Mouse (Mus musculus) common myeloid progenitor, adult 5-6 weeks (primary cell): ENCODE data around the gene Lpar1. TPM values are rescaled to one million over a fixed set of nuclear protein-coding genes. Genes with fewer than 3 reads are reported as not detected.

Experiments
- ATAC-seq: replicated peaks from 2 replicates; pipeline ENCODE4 v1.8.0; 2016; ENCODE audit warnings: low read depth, mild to moderate bottlenecking, moderate TSS enrichment, inconsistent platforms; ENCODE audit not compliant: poor library complexity, severe bottlenecking
- total RNA-seq: library from RNA; stranded (forward); fragments of 200-1000, 187-1606 nt; gene quantifications from 2 replicates; pipeline ENCODE4 v1.2.3, GENCODE M21; 2017

The Lpar1 gene
- total RNA-seq, 1 experiment from 2014 or later = 0.50 TPM

GRCm38 (mm10) chr4:58511554-58511953 is 42.1 kb downstream of the Lpar1 start:
- no peak for ATAC-seq

- ATAC-seq = no peak
Observed at GRCm38 (mm10) chr4:58508833-58509232, 44.9 kb downstream of the Lpar1 start.

DNA sequence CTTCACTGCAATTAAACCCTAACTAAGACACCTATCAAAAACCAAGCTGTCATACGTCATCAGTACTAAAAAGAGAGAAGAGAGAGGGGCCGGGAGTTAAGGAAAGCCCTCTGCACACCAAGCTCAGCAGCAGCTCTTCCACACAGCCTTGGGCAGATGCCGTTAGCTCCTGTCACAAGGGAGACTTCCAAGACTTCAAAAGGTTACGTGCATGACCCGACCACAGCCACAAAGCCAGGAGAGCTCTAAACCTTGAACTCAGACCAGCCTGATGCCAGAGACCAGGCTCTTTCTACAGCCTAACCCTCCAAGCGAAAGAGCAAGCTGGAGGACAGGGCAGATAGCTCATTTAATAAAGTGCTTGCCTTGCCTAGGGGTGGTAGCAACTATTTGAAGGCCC is 46.2 kb downstream of the Lpar1 start:
- ATAC-seq = no peak

- peak; percentile 74 for ATAC-seq
Observed at GRCm38 (mm10) chr4:58506539-58507527, 46.9 kb downstream of the Lpar1 start.

DNA sequence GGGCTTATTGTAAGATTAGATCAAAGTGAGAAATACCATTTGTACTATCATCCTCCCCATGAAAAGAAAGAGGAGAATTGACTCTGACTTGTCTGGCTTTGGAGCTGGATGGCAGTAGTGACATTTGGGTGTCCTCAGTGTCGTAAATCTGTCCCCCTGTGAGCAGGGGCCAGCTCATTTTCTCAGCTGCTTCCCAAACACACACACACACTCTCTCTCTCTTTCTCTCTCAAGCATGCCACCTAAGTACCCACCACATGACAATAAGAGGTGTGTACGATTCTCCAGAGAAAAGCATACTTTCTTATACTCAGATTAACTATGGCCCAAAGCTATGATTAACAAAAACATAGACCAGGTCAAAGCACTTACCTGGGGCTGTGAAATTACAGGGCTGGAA is 49.4 kb downstream of the Lpar1 start:
- ATAC-seq = no peak

- ATAC-seq = no peak
Observed at GRCm38 (mm10) chr4:58501012-58501777, 52.5 kb downstream of the Lpar1 start.

DNA sequence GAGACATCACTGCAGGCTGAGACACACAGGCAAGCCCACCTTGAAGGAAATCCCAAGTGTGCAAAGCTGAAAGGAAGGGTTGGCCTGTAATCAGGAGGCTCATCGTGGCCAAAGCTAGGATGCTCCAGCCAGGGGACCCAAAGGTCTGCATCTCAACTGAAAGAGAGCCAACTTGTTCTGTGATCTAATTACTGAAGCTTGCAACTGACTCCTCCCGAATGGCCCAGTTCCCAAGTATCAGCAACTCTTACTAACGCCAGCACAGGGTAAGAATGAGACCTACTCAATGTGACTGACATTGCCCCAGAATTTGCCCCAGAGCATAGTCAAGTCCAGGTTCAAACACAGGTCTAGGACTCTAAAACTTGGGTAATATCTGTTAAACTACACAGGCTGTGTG is 53.9 kb downstream of the Lpar1 start:
- no peak for ATAC-seq

- no peak for ATAC-seq
Observed at GRCm38 (mm10) chr4:58499241-58499640, 54.5 kb downstream of the Lpar1 start.

GRCm38 (mm10) chr4:58498734-58499133 is 55.0 kb downstream of the Lpar1 start:
- no peak for ATAC-seq

DNA sequence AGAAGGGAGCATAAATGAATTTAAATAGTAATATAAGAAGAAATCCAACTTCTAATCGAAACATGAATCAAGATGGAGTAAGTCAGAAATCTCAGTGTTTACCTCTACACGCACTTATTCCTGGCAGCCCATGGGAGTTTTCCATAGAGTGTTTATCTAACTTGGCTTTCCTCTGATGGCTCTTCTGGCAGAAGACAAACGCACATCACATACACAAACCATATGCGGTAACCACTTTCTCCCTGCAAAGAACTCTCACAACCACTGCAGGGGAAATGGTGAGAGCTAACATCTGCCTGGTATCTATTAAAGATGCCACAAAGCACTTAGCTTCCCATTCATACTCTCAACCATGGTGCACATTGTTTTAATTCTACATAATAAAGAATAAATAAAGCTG is 56.4 kb downstream of the Lpar1 start:
- no peak for ATAC-seq

DNA sequence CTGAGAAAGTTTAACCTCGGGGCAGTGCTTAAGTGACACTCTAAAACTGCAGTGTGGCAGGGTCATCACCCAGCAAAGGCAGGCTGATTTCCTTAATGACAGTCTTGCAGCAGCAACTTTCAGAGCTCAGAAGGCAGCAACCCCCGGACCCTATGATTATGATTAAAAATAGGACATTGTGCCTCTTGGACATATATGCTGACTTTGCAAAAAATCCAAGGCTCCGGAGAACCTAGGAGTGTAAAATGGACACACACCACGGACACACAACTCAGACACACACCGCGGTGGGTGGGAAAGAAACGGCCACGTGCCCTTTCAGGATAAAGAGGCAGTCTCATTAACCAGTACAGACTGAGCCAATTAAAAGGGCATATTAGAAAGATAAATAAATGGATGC is 57.0 kb downstream of the Lpar1 start:
- ATAC-seq = no peak

- ATAC-seq = no peak
Observed at GRCm38 (mm10) chr4:58491742-58492141, 62.0 kb downstream of the Lpar1 start.

DNA sequence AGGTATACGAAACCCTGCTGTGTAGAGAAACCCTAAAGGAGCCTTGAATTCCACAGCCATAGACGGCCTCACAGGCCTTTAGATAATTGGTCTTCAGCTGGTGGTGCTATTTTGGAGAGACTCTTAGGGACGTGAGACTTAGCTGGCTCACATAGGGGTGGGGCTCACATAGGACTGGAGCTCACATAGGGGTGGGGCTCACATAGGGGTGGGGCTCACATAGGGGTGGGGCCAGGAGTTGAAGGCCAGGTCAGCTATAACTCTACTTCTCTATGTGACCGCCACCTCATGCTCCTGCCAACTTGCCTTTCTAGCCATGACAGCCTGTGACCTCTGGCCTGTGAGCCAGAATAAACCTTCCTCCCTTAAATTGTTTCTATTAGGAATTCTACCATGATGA is 63.3 kb downstream of the Lpar1 start:
- no peak for ATAC-seq

- no peak for ATAC-seq
Observed at GRCm38 (mm10) chr4:58478564-58478963, 75.1 kb downstream of the Lpar1 start.

DNA sequence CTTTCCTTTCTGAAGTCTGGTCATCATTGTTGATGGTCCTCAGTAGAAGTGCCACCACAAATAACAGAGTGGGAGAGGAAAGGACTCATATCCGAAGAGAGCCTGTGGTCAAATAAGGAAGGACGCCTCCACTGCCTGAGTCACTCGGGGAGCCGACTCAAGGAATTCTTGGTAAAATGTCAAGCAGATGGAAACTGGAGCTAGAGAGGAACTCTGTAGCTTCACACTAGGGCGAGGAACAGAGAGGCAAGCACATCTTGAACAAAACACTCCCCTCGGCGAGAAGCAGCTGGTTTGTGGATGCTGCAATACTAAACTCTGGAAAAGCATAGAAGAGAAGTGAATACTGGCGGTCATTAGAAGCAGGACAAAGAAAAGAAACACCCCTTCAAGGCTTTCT is 76.0 kb downstream of the Lpar1 start:
- no peak for ATAC-seq

DNA sequence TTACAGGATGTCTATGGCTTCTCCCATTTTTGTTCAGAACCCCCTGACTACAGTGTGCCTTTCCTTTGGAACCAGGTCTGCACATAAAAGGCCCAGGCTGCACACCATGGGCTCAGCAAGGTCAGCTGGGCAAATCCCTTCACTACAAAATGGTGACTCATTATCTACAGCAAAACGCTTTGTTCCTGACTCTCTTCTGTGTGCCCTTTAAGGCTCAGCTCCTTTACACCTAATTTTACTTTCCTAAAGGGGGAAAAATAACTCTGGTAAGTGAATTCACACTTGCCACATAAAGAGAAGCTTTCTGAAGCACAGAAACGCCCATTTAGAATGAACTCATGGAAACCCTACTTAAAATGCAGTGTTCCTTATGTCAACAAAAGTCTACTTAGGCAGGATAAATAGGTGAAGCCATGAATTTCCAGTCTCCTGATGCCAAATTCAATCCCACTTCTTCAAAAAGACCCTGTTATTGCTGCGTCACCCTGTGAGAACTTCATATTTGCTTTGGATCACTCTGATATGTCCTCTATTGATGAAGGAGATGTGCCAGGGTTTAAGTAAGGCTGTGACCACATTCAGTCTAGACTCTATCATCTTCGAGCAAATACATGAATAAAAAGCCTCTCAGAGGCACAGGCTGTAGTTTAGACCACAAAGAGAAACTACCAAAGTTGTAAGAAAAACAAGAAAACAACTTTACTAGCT is 82.3 kb downstream of the Lpar1 start:
- no peak for ATAC-seq

- ATAC-seq = peak; percentile 32; the same call in 1 of the 2 replicates
Observed at GRCm38 (mm10) chr4:58469651-58470592, 83.8 kb downstream of the Lpar1 start.

DNA sequence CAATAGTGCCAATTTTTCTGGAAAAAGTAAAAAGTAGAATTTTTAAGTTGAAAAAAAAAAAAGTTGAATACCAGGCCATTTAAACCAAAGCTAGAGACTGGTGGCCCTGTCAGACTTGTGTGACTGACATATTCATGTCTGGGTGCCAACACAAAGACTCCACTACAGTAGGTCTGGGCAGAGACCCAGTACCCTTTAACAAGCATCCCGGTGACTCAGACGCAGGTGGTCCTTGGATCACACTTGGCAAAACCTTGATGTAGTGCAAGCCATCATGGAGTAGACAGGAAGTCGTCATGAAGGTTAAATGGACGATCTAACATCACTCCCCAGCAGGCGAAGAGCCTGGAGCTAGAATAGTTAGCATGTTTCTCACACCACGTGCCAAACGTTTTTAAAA is 84.7 kb downstream of the Lpar1 start:
- ATAC-seq = no peak

- ATAC-seq = no peak
Observed at GRCm38 (mm10) chr4:58465586-58465985, 88.1 kb downstream of the Lpar1 start.
